Mouse (Mus musculus) embryonic facial prominence, embryonic 10.5 days (tissue): ENCODE measurements at regions not wholly inside any gene's neighbourhood (a gene's known extent, or its start where the extent isn't known, plus 50 kb on each side); places are given as distances from the start of the nearest gene placed in this dataset.

Source experiments
- DNase-seq: peaks from one replicate; pipeline ENCODE4 v3.0.0-alpha.2; 2017; ENCODE audit warnings: low spot score
- H3K27ac ChIP-seq: fragments of 300-500 bp; sonication (generic); replicated peaks from 2 replicates; pipeline ENCODE4 v1.5.1; 2016; ENCODE audit warnings: mild to moderate bottlenecking
- H3K27me3 ChIP-seq: fragments of 300-500 bp; sonication (generic); replicated peaks from 2 replicates; pipeline ENCODE4 v1.6.1; 2016; ENCODE audit warnings: low read depth, mild to moderate bottlenecking; ENCODE audit not compliant: poor library complexity, severe bottlenecking
- H3K36me3 ChIP-seq: fragments of 300-500 bp; sonication (generic); replicated peaks from 2 replicates; pipeline ENCODE4 v1.6.1; 2016; ENCODE audit warnings: mild to moderate bottlenecking, moderate library complexity
- H3K4me1 ChIP-seq: fragments of 300-500 bp; sonication (generic); 2 replicates; pipeline ENCODE4 v1.6.1; 2016
- H3K4me3 ChIP-seq: fragments of 300-500 bp; sonication (generic); 2 replicates; pipeline ENCODE4 v1.5.1; 2016; ENCODE audit warnings: mild to moderate bottlenecking, moderate library complexity
- H3K9me3 ChIP-seq: fragments of 300-500 bp; sonication (generic); 2 replicates; pipeline ENCODE4 v1.6.1; 2016; ENCODE audit warnings: mild to moderate bottlenecking
- WGBS: fragments of 180-500 bp; shearing (Covaris S2); methylation state at CpG from one replicate; pipeline ENCODE4 v1.1.7; 2016; 5-methylcytosine and 5-hydroxymethylcytosine counted together

- Histone ChIP-seq H3K4me3 (no peak overlapping the region), H3K27me3 (no peaks in the 10 kb centered on the region), H3K27ac (no peak overlapping the region), H3K9me3 (no peaks in the 10 kb centered on the region), H3K4me1 (no peaks in the 10 kb centered on the region), H3K36me3 (no peaks in the 10 kb centered on the region)
- WGBS, result 81% methylated on average over 5 of the region's 5 CpGs
- DNase-seq, result no peak
Observed at GRCm38 (mm10) chr1:137331746-137332107, 371.5 kb upstream of the Nr5a2 start.

- Histone ChIP-seq H3K36me3 (no peaks in the 10 kb centered on the region), H3K9me3 (no peaks in the 10 kb centered on the region), H3K27me3 (no peaks in the 10 kb centered on the region), H3K4me3 (no peak overlapping the region), H3K4me1 (no peaks in the 10 kb centered on the region), H3K27ac (no peak overlapping the region)
- WGBS, result 52% methylated on average over 3 of the region's 3 CpGs
- peak; percentile 34 for DNase-seq
Observed at GRCm38 (mm10) chr1:137330634-137331033, 370.4 kb upstream of the Nr5a2 start.

GRCm38 (mm10) chr1:137323884-137324594 is 363.8 kb upstream of the Nr5a2 start:
- Histone ChIP-seq H3K4me1 (peaks cover 14% of the 10 kb centered on the region), H3K4me3 (peak overlapping the region; percentile 25; the same call in 1 of the 2 replicates), H3K27me3 (no peaks in the 10 kb centered on the region), H3K9me3 (no peaks in the 10 kb centered on the region), H3K36me3 (no peaks in the 10 kb centered on the region), H3K27ac (peak overlapping the region; percentile 79)
- peak; percentile 78 for DNase-seq
- 37% methylated on average over 8 of the region's 8 CpGs for WGBS

DNA sequence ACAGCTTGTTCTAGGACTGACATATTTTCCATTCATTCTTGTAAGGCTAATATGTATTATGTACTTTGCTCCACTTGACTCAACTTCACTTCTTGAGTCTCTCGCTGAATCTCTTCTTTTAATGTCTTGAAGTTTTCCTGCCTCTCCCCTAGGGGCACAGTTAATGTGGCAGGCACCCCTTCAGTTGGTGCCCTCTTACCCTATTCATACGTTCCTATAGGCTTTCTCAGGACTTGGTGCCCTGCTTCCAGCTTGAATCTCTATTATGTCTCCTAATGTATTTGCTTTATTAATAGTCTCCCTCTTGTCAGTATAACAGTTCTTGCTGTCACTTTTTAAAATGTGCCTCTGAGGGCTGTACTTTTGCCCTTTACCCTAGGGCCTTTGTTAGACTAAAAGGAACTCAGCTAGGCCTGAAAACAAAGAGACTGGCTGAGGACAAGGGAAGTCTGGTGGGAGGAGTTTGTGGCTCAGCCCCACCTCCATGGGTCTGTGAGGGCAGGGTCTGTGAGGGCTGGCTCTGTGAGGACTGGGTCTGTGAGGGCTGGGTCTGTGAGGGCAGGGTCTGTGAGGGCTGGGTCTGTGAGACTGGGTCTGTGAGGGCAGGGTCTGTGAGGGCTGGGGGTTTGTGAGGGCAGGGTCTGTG is 362.9 kb upstream of the Nr5a2 start:
- Histone ChIP-seq H3K9me3 (no peaks in the 10 kb centered on the region), H3K27ac (peak overlapping the region; percentile 79), H3K36me3 (no peaks in the 10 kb centered on the region), H3K4me3 (no peak overlapping the region), H3K4me1 (peaks cover 14% of the 10 kb centered on the region), H3K27me3 (no peaks in the 10 kb centered on the region)
- WGBS, result 35% methylated on average over 2 of the region's 2 CpGs
- DNase-seq, result peak; percentile 77

DNA sequence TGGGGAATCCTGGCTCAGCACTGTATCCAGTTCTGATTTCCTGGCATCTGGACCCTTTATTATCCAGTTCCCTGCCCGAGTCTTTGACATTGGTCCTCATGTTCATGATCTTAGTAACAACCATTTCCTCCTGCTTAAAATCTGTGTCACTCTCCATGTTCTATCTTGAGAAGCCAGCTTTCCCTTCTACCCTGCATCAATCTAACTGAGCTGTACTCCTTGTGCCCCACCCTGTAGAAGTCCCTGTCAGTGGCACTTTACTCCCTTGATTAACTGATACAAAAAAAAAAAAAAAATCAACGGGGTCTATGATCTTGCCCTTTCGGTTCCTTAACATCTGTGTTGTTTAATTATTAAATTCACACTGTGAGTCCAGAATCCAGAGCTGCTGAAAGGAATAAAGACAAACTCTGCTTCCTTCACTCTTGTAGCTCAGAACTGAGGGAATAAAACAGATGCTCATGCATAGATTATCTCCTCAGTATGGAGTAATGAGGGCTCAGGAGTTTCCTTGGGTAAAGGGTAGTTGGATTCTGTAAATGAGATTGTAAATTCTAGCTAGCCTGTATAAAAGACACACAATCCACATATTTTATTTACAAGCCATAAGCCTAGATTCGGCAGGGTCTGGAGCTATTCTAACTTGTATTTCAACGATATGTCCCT is 342.6 kb upstream of the Nr5a2 start:
- WGBS, result 89% methylated on average over 5 of the region's 5 CpGs

DNA sequence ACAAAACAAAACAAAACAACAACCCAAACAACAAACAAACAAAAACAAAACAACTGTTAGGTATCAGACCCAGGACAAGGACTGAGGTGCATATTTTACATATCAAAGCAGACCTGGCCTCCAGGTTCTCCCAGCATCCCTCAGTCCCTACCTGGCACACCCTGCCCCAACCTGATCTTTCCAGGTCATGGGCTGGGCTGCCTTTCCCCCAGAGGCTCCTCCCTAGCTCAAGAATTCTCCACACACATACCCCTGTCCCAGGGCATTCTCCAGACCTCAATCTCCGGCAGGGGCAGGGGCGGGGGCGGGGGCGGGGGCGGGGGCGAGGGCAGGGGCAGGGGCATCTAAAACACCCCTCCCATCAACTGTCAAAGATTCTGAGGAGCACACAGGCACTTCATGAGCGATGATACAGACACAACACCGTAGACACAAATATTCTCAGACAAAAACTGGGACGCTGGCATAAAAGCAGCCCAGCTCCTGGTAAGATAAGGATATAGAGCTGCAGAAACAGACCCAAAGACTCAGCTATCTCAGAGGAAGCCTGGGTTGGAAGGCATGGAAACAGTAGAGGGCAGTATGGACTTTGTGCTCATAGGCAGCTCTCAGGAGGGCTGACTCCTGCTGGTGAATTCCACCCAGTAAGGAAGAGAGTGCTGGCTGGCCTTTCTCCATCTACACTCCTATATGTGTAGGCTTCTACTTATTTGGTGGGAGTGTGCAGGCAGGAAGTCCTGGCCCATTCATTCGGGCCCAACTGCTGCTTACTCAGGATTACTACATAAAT is 337.7 kb upstream of the Nr5a2 start:
- H3K27ac ChIP-seq, result no peak overlapping the region
- no peak overlapping the region for H3K4me3 ChIP-seq
- no peaks in the 10 kb centered on the region for H3K27me3 ChIP-seq
- 62% methylated on average over 10 of the region's 10 CpGs for WGBS
- H3K36me3 ChIP-seq, result no peaks in the 10 kb centered on the region
- H3K9me3 ChIP-seq, result no peaks in the 10 kb centered on the region
- DNase-seq, result no peak
- H3K4me1 ChIP-seq, result 0 out of 2 replicates have a peak, but pooled peaks cover 5% of the 10 kb centered on the region

More for the DNA sequence above, 342.6 kb upstream of the Nr5a2 start:
- 0 out of 2 replicates have a peak, but pooled peaks cover 4% of the 10 kb centered on the region for H3K4me1 ChIP-seq
- no peaks in the 10 kb centered on the region for H3K36me3 ChIP-seq
- DNase-seq, result no peak
- H3K4me3 ChIP-seq, result no peak overlapping the region
- no peaks in the 10 kb centered on the region for H3K27me3 ChIP-seq
- H3K9me3 ChIP-seq, result no peaks in the 10 kb centered on the region
- no peak overlapping the region for H3K27ac ChIP-seq

GRCm38 (mm10) chr1:137289456-137289855 is 329.2 kb upstream of the Nr5a2 start:
- no peak overlapping the region for H3K4me3 ChIP-seq
- H3K36me3 ChIP-seq, result no peaks in the 10 kb centered on the region
- H3K27ac ChIP-seq, result no peak overlapping the region
- WGBS, result 84% methylated on average over 9 of the region's 9 CpGs
- no peaks in the 10 kb centered on the region for H3K9me3 ChIP-seq
- H3K27me3 ChIP-seq, result no peaks in the 10 kb centered on the region
- no peaks in the 10 kb centered on the region for H3K4me1 ChIP-seq
- DNase-seq, result no peak

- H3K36me3 ChIP-seq, result no peaks in the 10 kb centered on the region
- H3K4me3 ChIP-seq, result no peak overlapping the region
- 42% methylated on average over 5 of the region's 5 CpGs for WGBS
- peak; percentile 44 for DNase-seq
- H3K4me1 ChIP-seq, result peaks cover 12% of the 10 kb centered on the region
- no peaks in the 10 kb centered on the region for H3K27me3 ChIP-seq
- peak overlapping the region; percentile 63 for H3K27ac ChIP-seq
- no peaks in the 10 kb centered on the region for H3K9me3 ChIP-seq
Observed at GRCm38 (mm10) chr1:137283291-137283690, 323.0 kb upstream of the Nr5a2 start.

- no peak for DNase-seq
- no peak overlapping the region for H3K4me3 ChIP-seq
- H3K36me3 ChIP-seq, result no peaks in the 10 kb centered on the region
- peaks cover 12% of the 10 kb centered on the region for H3K4me1 ChIP-seq
- H3K27ac ChIP-seq, result no peak overlapping the region; the same call in 1 of the 2 replicates
- WGBS, result 80% methylated on average over 5 of the region's 5 CpGs
- H3K9me3 ChIP-seq, result no peaks in the 10 kb centered on the region
- H3K27me3 ChIP-seq, result no peaks in the 10 kb centered on the region
Observed at GRCm38 (mm10) chr1:137282457-137282856, 322.2 kb upstream of the Nr5a2 start.

GRCm38 (mm10) chr1:137280391-137281386 is 320.4 kb upstream of the Nr5a2 start:
- Histone ChIP-seq H3K4me3 (no peak overlapping the region), H3K27ac (no peak overlapping the region), H3K27me3 (no peaks in the 10 kb centered on the region), H3K4me1 (peaks cover 12% of the 10 kb centered on the region), H3K9me3 (no peaks in the 10 kb centered on the region), H3K36me3 (no peaks in the 10 kb centered on the region)
- WGBS, result 79% methylated on average over 10 of the region's 10 CpGs
- DNase-seq, result no peak

GRCm38 (mm10) chr1:137279981-137280380 is 319.7 kb upstream of the Nr5a2 start:
- WGBS, result 97% methylated on average over 2 of the region's 2 CpGs
- DNase-seq, result no peak
- H3K4me1 ChIP-seq, result peaks cover 12% of the 10 kb centered on the region

More at GRCm38 (mm10) chr1:137279981-137280380, 319.7 kb upstream of the Nr5a2 start:
- Histone ChIP-seq H3K9me3 (no peaks in the 10 kb centered on the region), H3K36me3 (no peaks in the 10 kb centered on the region), H3K27ac (no peak overlapping the region), H3K27me3 (no peaks in the 10 kb centered on the region), H3K4me3 (no peak overlapping the region)
